Mouse (Mus musculus) hindbrain, embryonic 15.5 days (tissue): ENCODE data around the gene Dab1. TPM values are rescaled to one million over a fixed set of nuclear protein-coding genes. Genes with fewer than 3 reads are reported as not detected.

ENCODE experiments used
- ATAC-seq: fragments of 200-750 bp; cut with Nextera tagmentation; 2 replicates; pipeline ENCODE4 v1.8.0; 2017; ENCODE audit warnings: low read depth, moderate number of reproducible peaks, moderate TSS enrichment; ENCODE audit not compliant: low FRiP score
- H3K27ac ChIP-seq: fragments of 300-500 bp; sonication (generic); replicated peaks from 2 replicates; pipeline ENCODE4 v1.5.1; 2015; ENCODE audit warnings: mild to moderate bottlenecking, inconsistent platforms
- H3K27me3 ChIP-seq: fragments of 300-500 bp; sonication (generic); 2 replicates; pipeline ENCODE4 v1.6.1; 2015; ENCODE audit warnings: control low read depth, inconsistent platforms
- H3K36me3 ChIP-seq: fragments of 300-500 bp; sonication (generic); 2 replicates; pipeline ENCODE4 v1.6.1; 2015; ENCODE audit warnings: control low read depth, inconsistent platforms
- H3K4me1 ChIP-seq: fragments of 300-500 bp; sonication (generic); replicated peaks from 2 replicates; pipeline ENCODE4 v1.6.1; 2015; ENCODE audit warnings: control low read depth, inconsistent platforms
- H3K4me2 ChIP-seq: fragments of 300-500 bp; sonication (generic); 2 replicates; pipeline ENCODE4 v1.6.1; 2015; ENCODE audit warnings: moderate library complexity, mild to moderate bottlenecking, inconsistent platforms
- H3K4me3 ChIP-seq: fragments of 300-500 bp; sonication (generic); 2 replicates; pipeline ENCODE4 v1.5.1; 2015; ENCODE audit warnings: mild to moderate bottlenecking, inconsistent platforms
- H3K9ac ChIP-seq: fragments of 300-500 bp; sonication (generic); 2 replicates; pipeline ENCODE4 v1.6.1; 2015; ENCODE audit warnings: inconsistent platforms
- H3K9me3 ChIP-seq: fragments of 300-500 bp; sonication (generic); 2 replicates; pipeline ENCODE4 v1.6.1; 2016; ENCODE audit warnings: control low read depth, inconsistent platforms
- WGBS: fragments of 180-500 bp; shearing (Covaris S2); methylation state at CpG from one replicate; pipeline ENCODE4 v1.1.7; 2015; 5-methylcytosine and 5-hydroxymethylcytosine counted together
- polyA plus RNA-seq: library from polyadenylated mRNA; unstranded; fragments of >200 nt; fragmentation: Nextera tagmentation; extraction: Ambion mirVana; gene quantifications from 2 replicates; pipeline ENCODE4 v1.2.1, GENCODE M21; 2015

Gene Dab1
- polyA plus RNA-seq, 1 experiment from 2014 or later = 93.7 TPM

- H3K4me2 ChIP-seq = peak overlapping the region; percentile 34
- 2% methylated on average over 10 of the region's 10 CpGs for WGBS
Observed at GRCm38 (mm10) chr4:104514568-104515000, 895.4 kb downstream of the Dab1 start.

GRCm38 (mm10) chr4:104515681-104516080 lies 896.5 kb downstream of the Dab1 start:
- H3K4me3 ChIP-seq = no peak overlapping the region
- no peaks in the 10 kb centered on the region for H3K36me3 ChIP-seq
- H3K27ac ChIP-seq = no peak overlapping the region
- H3K9me3 ChIP-seq = no peaks in the 10 kb centered on the region
- WGBS = 70% methylated on average over 5 of the region's 5 CpGs
- peaks cover 14% of the 10 kb centered on the region for H3K4me1 ChIP-seq
- H3K27me3 ChIP-seq = no peaks in the 10 kb centered on the region
- ATAC-seq = no peak
- no peak overlapping the region for H3K9ac ChIP-seq
- no peak overlapping the region for H3K4me2 ChIP-seq

More at GRCm38 (mm10) chr4:104514568-104515000, 895.4 kb downstream of the Dab1 start:
- Histone ChIP-seq H3K4me3 (no peak overlapping the region), H3K9me3 (no peaks in the 10 kb centered on the region), H3K4me1 (peaks cover 16% of the 10 kb centered on the region), H3K9ac (no peak overlapping the region), H3K36me3 (no peaks in the 10 kb centered on the region), H3K27me3 (no peaks in the 10 kb centered on the region), H3K27ac (no peak overlapping the region)
- ATAC-seq = peak; percentile 69; the same call in 1 of the 2 replicates

- Histone ChIP-seq H3K4me3 (no peak overlapping the region), H3K27ac (no peak overlapping the region), H3K36me3 (no peaks in the 10 kb centered on the region), H3K9ac (no peak overlapping the region), H3K4me2 (no peak overlapping the region), H3K4me1 (peaks cover 20% of the 10 kb centered on the region), H3K9me3 (no peaks in the 10 kb centered on the region), H3K27me3 (no peaks in the 10 kb centered on the region)
- WGBS = 57% methylated on average over 8 of the region's 8 CpGs
- no peak for ATAC-seq
Observed at GRCm38 (mm10) chr4:104522324-104522723, 903.2 kb downstream of the Dab1 start.

GRCm38 (mm10) chr4:104523776-104524175 lies 904.6 kb downstream of the Dab1 start:
- ATAC-seq = no peak
- no peak overlapping the region for H3K9ac ChIP-seq
- H3K4me1 ChIP-seq = peaks cover 20% of the 10 kb centered on the region
- H3K4me3 ChIP-seq = no peak overlapping the region
- no peak overlapping the region for H3K4me2 ChIP-seq
- H3K36me3 ChIP-seq = no peaks in the 10 kb centered on the region
- no peak overlapping the region for H3K27ac ChIP-seq
- H3K27me3 ChIP-seq = no peaks in the 10 kb centered on the region
- WGBS = 67% methylated on average over 7 of the region's 7 CpGs
- no peaks in the 10 kb centered on the region for H3K9me3 ChIP-seq

- H3K4me2 ChIP-seq = no peak overlapping the region
- no peak overlapping the region for H3K9ac ChIP-seq
- H3K4me3 ChIP-seq = no peak overlapping the region
- ATAC-seq = no peak
- H3K27me3 ChIP-seq = no peaks in the 10 kb centered on the region
- H3K4me1 ChIP-seq = no peaks in the 10 kb centered on the region
- no peak overlapping the region for H3K27ac ChIP-seq
- no peaks in the 10 kb centered on the region for H3K9me3 ChIP-seq
- 86% methylated on average over 4 of the region's 4 CpGs for WGBS
- H3K36me3 ChIP-seq = no peaks in the 10 kb centered on the region
Observed at GRCm38 (mm10) chr4:104529905-104530646, 910.9 kb downstream of the Dab1 start.

- Histone ChIP-seq H3K9me3 (no peaks in the 10 kb centered on the region), H3K27ac (no peak overlapping the region), H3K9ac (no peak overlapping the region), H3K4me1 (no peaks in the 10 kb centered on the region), H3K4me2 (no peak overlapping the region), H3K36me3 (no peaks in the 10 kb centered on the region), H3K4me3 (no peak overlapping the region), H3K27me3 (no peaks in the 10 kb centered on the region)
- no peak for ATAC-seq
- WGBS = 91% methylated on average over 4 of the region's 4 CpGs
Observed at GRCm38 (mm10) chr4:104532846-104533245, 913.7 kb downstream of the Dab1 start.

GRCm38 (mm10) chr4:104538420-104538819 lies 919.3 kb downstream of the Dab1 start:
- no peak for ATAC-seq
- H3K4me1 ChIP-seq = no peaks in the 10 kb centered on the region
- H3K36me3 ChIP-seq = no peaks in the 10 kb centered on the region
- 88% methylated on average over 3 of the region's 3 CpGs for WGBS
- no peaks in the 10 kb centered on the region for H3K27me3 ChIP-seq
- H3K4me3 ChIP-seq = no peak overlapping the region
- no peak overlapping the region for H3K27ac ChIP-seq
- no peak overlapping the region for H3K4me2 ChIP-seq
- no peak overlapping the region for H3K9ac ChIP-seq
- no peaks in the 10 kb centered on the region for H3K9me3 ChIP-seq

- 72% methylated on average over 2 of the region's 2 CpGs for WGBS
- ATAC-seq = no peak
- no peaks in the 10 kb centered on the region for H3K4me1 ChIP-seq
- no peaks in the 10 kb centered on the region for H3K27me3 ChIP-seq
- H3K36me3 ChIP-seq = no peaks in the 10 kb centered on the region
- no peak overlapping the region for H3K4me3 ChIP-seq
- no peaks in the 10 kb centered on the region for H3K9me3 ChIP-seq
- H3K9ac ChIP-seq = no peak overlapping the region
- H3K4me2 ChIP-seq = no peak overlapping the region
- H3K27ac ChIP-seq = no peak overlapping the region
Observed at GRCm38 (mm10) chr4:104539047-104539446, 919.9 kb downstream of the Dab1 start.

GRCm38 (mm10) chr4:104547091-104547490 lies 927.9 kb downstream of the Dab1 start:
- 63% methylated on average over 5 of the region's 5 CpGs for WGBS
- Histone ChIP-seq H3K27ac (no peak overlapping the region), H3K4me1 (peaks cover 14% of the 10 kb centered on the region), H3K4me3 (no peak overlapping the region), H3K9ac (no peak overlapping the region), H3K9me3 (no peaks in the 10 kb centered on the region), H3K4me2 (no peak overlapping the region), H3K36me3 (no peaks in the 10 kb centered on the region), H3K27me3 (no peaks in the 10 kb centered on the region)
- ATAC-seq = no peak

GRCm38 (mm10) chr4:104548287-104548686 lies 929.1 kb downstream of the Dab1 start:
- H3K27ac ChIP-seq = no peak overlapping the region
- no peaks in the 10 kb centered on the region for H3K27me3 ChIP-seq
- no peaks in the 10 kb centered on the region for H3K9me3 ChIP-seq
- ATAC-seq = no peak
- H3K9ac ChIP-seq = no peak overlapping the region
- H3K4me1 ChIP-seq = peaks cover 14% of the 10 kb centered on the region
- H3K4me3 ChIP-seq = no peak overlapping the region
- WGBS = 94% methylated on average over 1 of the region's 1 CpGs
- H3K36me3 ChIP-seq = no peaks in the 10 kb centered on the region
- no peak overlapping the region for H3K4me2 ChIP-seq

- Histone ChIP-seq H3K27ac (no peak overlapping the region), H3K4me3 (no peak overlapping the region), H3K27me3 (no peaks in the 10 kb centered on the region), H3K9me3 (no peaks in the 10 kb centered on the region), H3K4me1 (peaks cover 18% of the 10 kb centered on the region), H3K4me2 (no peak overlapping the region), H3K9ac (no peak overlapping the region), H3K36me3 (no peaks in the 10 kb centered on the region)
- 77% methylated on average over 4 of the region's 4 CpGs for WGBS
- ATAC-seq = no peak
Observed at GRCm38 (mm10) chr4:104550581-104551205, 931.5 kb downstream of the Dab1 start.

- H3K9ac ChIP-seq = no peak overlapping the region
- H3K4me1 ChIP-seq = peaks cover 19% of the 10 kb centered on the region
- H3K4me2 ChIP-seq = no peak overlapping the region
- no peak overlapping the region for H3K4me3 ChIP-seq
- no peak for ATAC-seq
- no peak overlapping the region for H3K27ac ChIP-seq
- WGBS = 85% methylated on average over 17 of the region's 17 CpGs
- no peaks in the 10 kb centered on the region for H3K27me3 ChIP-seq
- no peaks in the 10 kb centered on the region for H3K9me3 ChIP-seq
- no peaks in the 10 kb centered on the region for H3K36me3 ChIP-seq
Observed at GRCm38 (mm10) chr4:104551390-104552070, 932.4 kb downstream of the Dab1 start.
